Mouse (Mus musculus) limb, embryonic 15.5 days (tissue): ENCODE data around the gene Cx3cl1. TPM values are rescaled to one million over a fixed set of nuclear protein-coding genes. Genes with fewer than 3 reads are reported as not detected.
A peak's percentile ranks its signal among the peaks of the same experiment; 100 is the strongest.

Source experiments
- ATAC-seq: fragments of 200-750 bp; cut with Nextera tagmentation; 2 replicates; pipeline ENCODE4 v1.8.0; 2017; ENCODE audit warnings: low read depth, moderate TSS enrichment; ENCODE audit not compliant: insufficient number of reproducible peaks, low FRiP score, low TSS enrichment
- H3K27ac ChIP-seq: fragments of 300-500 bp; sonication (generic); 2 replicates; pipeline ENCODE4 v1.5.1; 2015; ENCODE audit warnings: moderate library complexity, mild to moderate bottlenecking, inconsistent platforms
- H3K27me3 ChIP-seq: fragments of 300-500 bp; sonication (generic); 2 replicates; pipeline ENCODE4 v1.6.1; 2015; ENCODE audit warnings: inconsistent platforms
- H3K36me3 ChIP-seq: fragments of 300-500 bp; sonication (generic); 2 replicates; pipeline ENCODE4 v1.6.1; 2015; ENCODE audit warnings: inconsistent platforms
- H3K4me1 ChIP-seq: fragments of 300-500 bp; sonication (generic); 2 replicates; pipeline ENCODE4 v1.6.1; 2015; ENCODE audit warnings: inconsistent platforms
- H3K4me2 ChIP-seq: fragments of 300-500 bp; sonication (generic); 2 replicates; pipeline ENCODE4 v1.6.1; 2015; ENCODE audit warnings: mild to moderate bottlenecking, inconsistent platforms
- H3K4me3 ChIP-seq: fragments of 300-500 bp; sonication (generic); 2 replicates; pipeline ENCODE4 v1.5.1; 2015; ENCODE audit warnings: mild to moderate bottlenecking, inconsistent platforms
- H3K9ac ChIP-seq: fragments of 300-500 bp; sonication (generic); 2 replicates; pipeline ENCODE4 v1.6.1; 2015; ENCODE audit warnings: inconsistent platforms
- H3K9me3 ChIP-seq: fragments of 300-500 bp; sonication (generic); 2 replicates; pipeline ENCODE4 v1.6.1; 2016; ENCODE audit warnings: inconsistent platforms
- WGBS: fragments of 180-500 bp; shearing (Covaris S2); methylation state at CpG from one replicate; pipeline ENCODE4 v1.1.7; 2015; 5-methylcytosine and 5-hydroxymethylcytosine counted together
- polyA plus RNA-seq: library from polyadenylated mRNA; unstranded; fragments of >200 nt; fragmentation: Nextera tagmentation; extraction: Ambion mirVana; gene quantifications from 2 replicates; pipeline ENCODE4 v1.2.1, GENCODE M21; 2015

Gene Cx3cl1
- polyA plus RNA-seq, 1 experiment from 2014 or later = 12.0 TPM

DNA sequence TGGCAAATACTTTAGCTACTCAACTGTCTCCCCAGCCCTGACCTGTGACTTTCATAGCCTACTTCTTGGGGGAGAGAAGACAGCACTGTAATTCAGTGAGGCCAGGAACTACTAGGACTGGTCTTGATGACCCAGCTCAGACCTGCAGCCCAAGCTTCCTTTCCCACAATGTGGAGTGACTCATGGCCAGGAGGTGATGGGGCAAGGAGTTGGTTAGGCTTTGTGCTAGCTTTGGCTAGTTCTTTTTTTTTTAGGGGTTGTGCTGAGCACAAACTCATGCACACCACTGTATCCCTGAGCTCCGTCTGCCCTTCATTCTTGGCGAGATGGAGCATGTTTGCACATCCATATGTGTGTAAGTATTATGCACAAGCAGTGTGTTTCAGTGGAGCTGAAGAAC lies 4.5 kb downstream of the Cx3cl1 start:
- H3K36me3 ChIP-seq = no peaks in the 10 kb centered on the region
- WGBS = 72% methylated on average over 2 of the region's 2 CpGs
- H3K9ac ChIP-seq = no peak overlapping the region
- peaks cover 21% of the 10 kb centered on the region; the same call in 1 of the 2 replicates for H3K27me3 ChIP-seq
- H3K9me3 ChIP-seq = no peaks in the 10 kb centered on the region
- peaks cover 35% of the 10 kb centered on the region for H3K4me1 ChIP-seq
- H3K27ac ChIP-seq = no peak overlapping the region
- no peak overlapping the region for H3K4me2 ChIP-seq
- no peak for ATAC-seq
- no peak overlapping the region for H3K4me3 ChIP-seq

DNA sequence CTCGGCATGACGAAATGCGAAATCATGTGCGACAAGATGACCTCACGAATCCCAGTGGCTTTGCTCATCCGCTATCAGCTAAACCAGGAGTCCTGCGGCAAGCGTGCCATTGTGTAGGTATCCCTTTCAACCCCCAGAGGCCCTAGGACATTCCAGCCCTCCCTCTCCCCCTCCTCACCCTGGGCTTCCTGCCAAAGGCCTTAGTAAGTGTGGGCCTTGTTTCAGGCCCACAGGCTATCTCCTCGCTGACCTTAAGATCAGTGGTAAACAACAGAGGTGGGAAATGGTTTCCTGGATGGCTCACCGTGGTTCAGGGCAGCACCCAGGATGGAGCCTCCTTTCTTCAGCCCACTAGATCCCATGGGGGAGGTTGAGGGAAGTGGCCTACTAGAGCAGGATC lies 6.2 kb downstream of the Cx3cl1 start:
- Histone ChIP-seq H3K36me3 (no peaks in the 10 kb centered on the region), H3K27ac (no peak overlapping the region), H3K9ac (no peak overlapping the region), H3K4me1 (peaks cover 27% of the 10 kb centered on the region), H3K9me3 (no peaks in the 10 kb centered on the region), H3K27me3 (peaks cover 8% of the 10 kb centered on the region; the same call in 1 of the 2 replicates), H3K4me2 (no peak overlapping the region), H3K4me3 (no peak overlapping the region)
- 69% methylated on average over 10 of the region's 10 CpGs for WGBS
- ATAC-seq = no peak

DNA sequence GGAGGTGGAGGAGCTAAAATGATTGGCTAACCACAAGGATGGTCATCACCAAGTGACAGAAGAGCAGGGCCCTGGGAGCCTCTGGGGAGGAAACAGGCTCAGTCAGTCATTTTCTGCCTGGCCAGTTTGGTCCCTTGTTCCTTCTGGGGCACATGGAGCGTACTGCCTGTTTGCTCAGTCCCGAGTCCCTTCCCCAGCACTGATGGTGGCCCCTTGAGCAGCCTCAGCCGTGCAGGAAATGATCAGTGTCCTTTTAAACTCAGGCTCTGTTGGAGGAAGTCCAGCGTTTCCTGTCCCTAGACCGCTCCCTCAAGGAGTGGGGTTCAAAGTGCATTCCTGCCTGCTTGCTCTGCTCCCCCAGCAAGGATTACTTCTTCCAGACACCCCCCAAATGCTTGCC lies 6.7 kb downstream of the Cx3cl1 start:
- 31% methylated on average over 5 of the region's 5 CpGs for WGBS
- H3K4me2 ChIP-seq = no peak overlapping the region
- H3K27me3 ChIP-seq = peaks cover 4% of the 10 kb centered on the region; the same call in 1 of the 2 replicates
- no peaks in the 10 kb centered on the region for H3K9me3 ChIP-seq
- peaks cover 26% of the 10 kb centered on the region for H3K4me1 ChIP-seq
- no peak overlapping the region for H3K4me3 ChIP-seq
- H3K36me3 ChIP-seq = no peaks in the 10 kb centered on the region
- 0 out of 2 replicates have a peak, but pooled peaks have one; percentile 17 for ATAC-seq
- H3K27ac ChIP-seq = no peak overlapping the region
- no peak overlapping the region for H3K9ac ChIP-seq

DNA sequence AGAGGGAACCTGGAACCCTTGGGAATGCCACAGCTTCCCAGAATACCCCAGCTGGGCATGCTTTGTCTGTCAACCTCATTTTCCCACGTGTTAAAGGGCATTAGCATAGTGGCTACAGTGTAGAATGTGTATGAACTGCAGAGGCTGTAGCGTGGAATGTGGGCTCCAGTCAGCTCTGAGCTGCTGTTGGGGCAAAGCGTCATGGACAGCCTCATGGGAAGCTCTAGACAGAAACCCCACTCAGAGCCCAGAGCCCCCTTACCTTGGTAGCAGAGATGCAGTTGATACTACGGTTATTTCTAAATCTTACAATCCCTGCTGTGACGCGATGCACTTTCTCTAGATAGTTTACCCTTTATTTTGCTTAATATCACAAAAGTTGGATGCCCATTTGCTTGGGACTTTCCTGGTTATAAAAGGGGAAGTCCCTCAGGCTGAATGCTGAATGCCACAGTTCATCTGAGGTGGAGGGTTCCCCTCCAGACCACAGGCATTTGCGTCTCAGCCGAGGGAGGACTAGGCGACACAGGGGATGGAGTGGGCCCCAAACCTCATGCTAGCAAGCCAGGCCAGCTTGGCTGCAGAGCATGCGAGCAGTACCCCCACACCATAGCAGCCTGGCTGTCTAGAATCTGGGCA lies 7.2 kb downstream of the Cx3cl1 start:
- no peak overlapping the region for H3K27ac ChIP-seq
- no peaks in the 10 kb centered on the region for H3K9me3 ChIP-seq
- peaks cover 21% of the 10 kb centered on the region for H3K4me1 ChIP-seq
- H3K27me3 ChIP-seq = no peaks in the 10 kb centered on the region
- 65% methylated on average over 10 of the region's 10 CpGs for WGBS
- ATAC-seq = no peak
- no peak overlapping the region for H3K4me3 ChIP-seq
- H3K9ac ChIP-seq = no peak overlapping the region
- no peaks in the 10 kb centered on the region for H3K36me3 ChIP-seq
- no peak overlapping the region for H3K4me2 ChIP-seq

DNA sequence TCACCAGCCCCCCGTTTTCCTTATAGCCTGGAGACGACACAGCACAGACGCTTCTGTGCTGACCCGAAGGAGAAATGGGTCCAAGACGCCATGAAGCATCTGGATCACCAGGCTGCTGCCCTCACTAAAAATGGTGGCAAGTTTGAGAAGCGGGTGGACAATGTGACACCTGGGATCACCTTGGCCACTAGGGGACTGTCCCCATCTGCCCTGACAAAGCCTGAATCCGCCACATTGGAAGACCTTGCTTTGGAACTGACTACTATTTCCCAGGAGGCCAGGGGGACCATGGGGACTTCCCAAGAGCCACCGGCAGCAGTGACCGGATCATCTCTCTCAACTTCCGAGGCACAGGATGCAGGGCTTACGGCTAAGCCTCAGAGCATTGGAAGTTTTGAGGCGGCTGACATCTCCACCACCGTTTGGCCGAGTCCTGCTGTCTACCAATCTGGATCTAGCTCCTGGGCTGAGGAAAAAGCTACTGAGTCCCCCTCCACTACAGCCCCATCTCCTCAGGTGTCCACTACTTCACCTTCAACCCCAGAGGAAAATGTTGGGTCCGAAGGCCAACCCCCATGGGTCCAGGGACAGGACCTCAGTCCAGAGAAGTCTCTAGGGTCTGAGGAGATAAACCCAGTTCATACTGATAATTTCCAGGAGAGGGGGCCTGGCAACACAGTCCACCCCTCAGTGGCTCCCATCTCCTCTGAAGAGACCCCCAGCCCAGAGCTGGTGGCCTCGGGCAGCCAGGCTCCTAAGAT lies 7.9 kb downstream of the Cx3cl1 start:
- H3K9ac ChIP-seq = no peak overlapping the region
- no peak overlapping the region for H3K4me2 ChIP-seq
- 93% methylated on average over 16 of the region's 16 CpGs for WGBS
- H3K36me3 ChIP-seq = no peaks in the 10 kb centered on the region
- peaks cover 21% of the 10 kb centered on the region for H3K4me1 ChIP-seq
- H3K4me3 ChIP-seq = no peak overlapping the region
- no peak overlapping the region for H3K27ac ChIP-seq
- H3K9me3 ChIP-seq = no peaks in the 10 kb centered on the region
- no peak for ATAC-seq
- H3K27me3 ChIP-seq = no peaks in the 10 kb centered on the region

DNA sequence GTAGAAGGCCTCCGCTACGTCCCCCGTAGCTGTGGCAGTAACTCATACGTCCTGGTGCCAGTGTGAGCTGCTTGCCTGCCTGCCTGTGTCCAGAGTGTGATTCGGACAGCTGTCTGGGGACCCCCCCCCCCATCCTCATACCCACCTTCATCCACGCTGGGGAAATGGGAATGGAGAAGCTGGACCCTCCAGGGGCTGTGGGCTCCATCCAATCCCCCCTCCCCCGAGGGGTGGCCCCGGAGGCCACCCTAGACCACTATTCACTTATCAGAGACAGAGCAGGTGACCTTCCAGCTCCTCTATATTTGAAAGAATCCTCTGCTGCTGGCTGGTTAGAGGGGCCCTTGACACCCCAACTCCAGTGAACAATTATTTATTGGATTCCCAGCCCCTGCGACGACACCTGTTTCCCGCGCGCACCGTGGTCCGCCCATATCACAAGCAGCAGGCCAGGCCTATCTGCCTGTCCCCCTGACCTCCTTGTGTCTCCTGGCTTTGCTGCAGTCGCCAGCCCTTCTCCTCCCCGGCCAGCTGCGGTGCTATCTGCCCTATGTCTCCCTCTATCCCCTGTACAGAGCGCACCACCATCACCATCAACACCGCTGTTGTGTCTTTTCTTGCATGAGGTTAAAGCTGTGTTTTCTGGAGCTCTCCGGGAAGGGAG lies 8.8 kb downstream of the Cx3cl1 start:
- ATAC-seq = no peak
- H3K9me3 ChIP-seq = no peaks in the 10 kb centered on the region
- no peaks in the 10 kb centered on the region for H3K27me3 ChIP-seq
- peaks cover 28% of the 10 kb centered on the region for H3K4me1 ChIP-seq
- H3K4me3 ChIP-seq = no peak overlapping the region
- no peak overlapping the region for H3K9ac ChIP-seq
- no peaks in the 10 kb centered on the region for H3K36me3 ChIP-seq
- no peak overlapping the region for H3K27ac ChIP-seq
- WGBS = 87% methylated on average over 21 of the region's 21 CpGs
- H3K4me2 ChIP-seq = no peak overlapping the region

DNA sequence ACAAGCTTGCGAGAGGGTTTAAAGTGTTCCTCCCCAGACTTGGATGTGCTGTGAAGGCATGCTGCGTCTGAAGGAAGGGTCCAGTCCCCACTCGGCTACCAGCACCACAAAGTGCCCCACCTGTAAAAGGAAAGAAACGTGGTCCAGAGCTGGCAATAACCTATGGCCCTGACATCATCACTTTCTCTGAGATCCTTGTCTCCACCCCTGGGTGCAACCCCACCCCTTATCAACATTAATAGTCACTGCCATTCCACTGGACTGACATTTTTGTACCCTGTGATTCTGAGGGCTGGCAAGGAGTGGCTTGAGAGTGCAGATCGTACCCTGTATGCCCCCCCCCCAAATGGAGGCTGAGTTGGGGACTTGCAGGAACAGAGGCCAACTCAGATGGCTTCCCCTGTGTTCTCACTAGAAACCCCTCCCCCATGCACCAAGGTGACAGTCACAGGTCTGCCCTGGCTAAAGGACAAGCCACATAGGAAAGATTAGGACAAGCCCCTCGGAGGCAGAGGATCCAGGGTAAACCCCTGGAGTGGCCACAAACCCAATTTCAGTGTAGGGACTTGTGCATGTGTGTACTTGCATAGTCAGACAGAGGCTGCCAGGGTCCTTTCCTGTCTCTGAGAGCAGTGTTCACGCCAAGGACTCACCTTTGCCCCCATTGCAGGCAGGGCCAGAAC lies 9.5 kb downstream of the Cx3cl1 start:
- H3K4me3 ChIP-seq = no peak overlapping the region
- no peak overlapping the region for H3K9ac ChIP-seq
- no peaks in the 10 kb centered on the region for H3K9me3 ChIP-seq
- no peaks in the 10 kb centered on the region for H3K36me3 ChIP-seq
- peaks cover 29% of the 10 kb centered on the region for H3K4me1 ChIP-seq
- no peak overlapping the region for H3K27ac ChIP-seq
- no peak for ATAC-seq
- WGBS = 61% methylated on average over 7 of the region's 7 CpGs
- H3K27me3 ChIP-seq = no peaks in the 10 kb centered on the region
- H3K4me2 ChIP-seq = no peak overlapping the region

DNA sequence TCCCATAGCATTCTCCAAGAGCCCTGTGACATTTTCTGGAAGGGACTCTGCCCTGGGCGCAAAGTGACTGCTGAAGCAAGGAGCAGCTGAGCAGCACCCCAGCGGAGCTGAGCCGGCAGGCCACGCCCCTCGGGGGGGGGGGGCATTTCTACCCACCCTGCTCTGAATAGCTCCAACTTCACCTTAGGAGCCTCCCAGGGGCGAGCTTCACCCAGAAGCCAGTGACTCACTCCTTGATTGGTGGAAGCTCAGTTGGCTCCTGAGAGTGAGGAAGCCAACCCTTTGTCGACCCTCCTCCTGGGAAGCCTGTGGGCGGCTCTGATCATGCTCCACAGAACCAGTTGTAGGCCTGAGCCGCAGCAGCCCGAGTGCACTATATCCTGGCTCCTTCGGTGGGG lies 10.0 kb downstream of the Cx3cl1 start:
- no peak overlapping the region for H3K9ac ChIP-seq
- H3K9me3 ChIP-seq = no peaks in the 10 kb centered on the region
- ATAC-seq = 0 out of 2 replicates have a peak, but pooled peaks have one; percentile 40
- WGBS = 9% methylated on average over 11 of the region's 11 CpGs
- H3K36me3 ChIP-seq = no peaks in the 10 kb centered on the region
- H3K27ac ChIP-seq = no peak overlapping the region
- H3K4me2 ChIP-seq = 0 out of 2 replicates have a peak overlapping the region, but pooled peaks have one; percentile 15
- peaks cover 29% of the 10 kb centered on the region for H3K4me1 ChIP-seq
- no peak overlapping the region for H3K4me3 ChIP-seq
- H3K27me3 ChIP-seq = no peaks in the 10 kb centered on the region

DNA sequence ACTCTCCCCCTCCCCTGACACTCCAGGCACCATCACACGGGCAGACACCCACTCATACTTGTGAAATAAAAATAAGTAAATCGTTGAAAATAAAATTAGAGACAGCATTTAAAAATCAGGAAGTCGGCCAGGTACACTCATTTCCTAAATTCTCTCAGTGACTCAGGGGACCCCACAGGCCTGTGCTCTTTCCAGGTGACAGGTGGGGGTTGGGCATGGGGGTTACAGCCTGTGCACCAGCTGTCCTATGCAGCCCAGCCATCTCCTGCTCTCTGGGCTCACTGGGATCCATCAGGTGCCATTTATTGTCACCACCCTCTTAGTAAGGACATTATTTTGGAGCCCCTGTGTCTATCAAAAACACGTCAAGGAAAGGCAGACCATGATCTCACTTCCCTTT lies 12.1 kb downstream of the Cx3cl1 start:
- no peaks in the 10 kb centered on the region for H3K9me3 ChIP-seq
- H3K27ac ChIP-seq = no peak overlapping the region
- H3K4me1 ChIP-seq = peaks cover 26% of the 10 kb centered on the region
- no peak overlapping the region for H3K4me3 ChIP-seq
- no peak overlapping the region for H3K9ac ChIP-seq
- no peaks in the 10 kb centered on the region for H3K36me3 ChIP-seq
- no peaks in the 10 kb centered on the region for H3K27me3 ChIP-seq
- WGBS = 59% methylated on average over 4 of the region's 4 CpGs
- H3K4me2 ChIP-seq = no peak overlapping the region
- no peak for ATAC-seq

DNA sequence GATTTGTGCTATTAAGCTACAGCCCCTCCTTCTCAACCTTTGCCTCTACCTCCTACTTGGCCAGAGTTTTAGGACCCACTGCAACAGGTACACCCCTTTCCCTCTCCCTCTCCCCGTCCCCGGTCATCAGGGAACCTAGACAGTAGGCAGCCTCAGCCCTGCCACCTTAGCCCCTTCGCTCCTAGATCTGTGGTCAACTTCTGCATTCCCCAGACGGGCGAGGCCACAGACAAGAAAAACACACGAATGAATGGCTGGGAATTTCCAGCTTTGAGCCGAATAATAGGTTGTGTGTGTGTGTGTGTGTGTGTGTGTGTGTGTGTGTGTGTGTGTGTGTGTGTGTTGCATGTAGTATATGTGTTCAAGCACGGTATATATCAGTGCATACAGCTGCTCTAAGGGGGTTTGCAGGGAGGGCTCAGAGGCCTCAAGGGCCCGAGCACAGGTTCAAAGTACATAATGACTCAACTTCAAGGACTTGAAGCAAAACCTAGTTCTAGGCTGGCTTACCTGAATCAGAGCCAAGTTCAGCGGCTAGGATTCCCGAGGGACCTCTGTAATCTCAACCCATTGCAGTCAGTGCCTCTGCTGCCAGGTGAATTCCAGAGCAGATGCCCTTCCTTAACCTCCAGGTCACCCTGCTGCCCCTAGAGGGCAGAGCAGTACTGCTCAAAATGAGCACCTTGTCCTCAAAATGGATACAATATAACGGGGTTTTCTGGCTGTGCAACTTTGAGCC lies 13.6 kb downstream of the Cx3cl1 start:
- no peak overlapping the region for H3K4me3 ChIP-seq
- no peaks in the 10 kb centered on the region for H3K27me3 ChIP-seq
- no peak overlapping the region for H3K27ac ChIP-seq
- no peak overlapping the region for H3K9ac ChIP-seq
- peaks cover 22% of the 10 kb centered on the region for H3K4me1 ChIP-seq
- no peak overlapping the region for H3K4me2 ChIP-seq
- no peaks in the 10 kb centered on the region for H3K9me3 ChIP-seq
- 52% methylated on average over 12 of the region's 12 CpGs for WGBS
- H3K36me3 ChIP-seq = no peaks in the 10 kb centered on the region
- ATAC-seq = no peak

DNA sequence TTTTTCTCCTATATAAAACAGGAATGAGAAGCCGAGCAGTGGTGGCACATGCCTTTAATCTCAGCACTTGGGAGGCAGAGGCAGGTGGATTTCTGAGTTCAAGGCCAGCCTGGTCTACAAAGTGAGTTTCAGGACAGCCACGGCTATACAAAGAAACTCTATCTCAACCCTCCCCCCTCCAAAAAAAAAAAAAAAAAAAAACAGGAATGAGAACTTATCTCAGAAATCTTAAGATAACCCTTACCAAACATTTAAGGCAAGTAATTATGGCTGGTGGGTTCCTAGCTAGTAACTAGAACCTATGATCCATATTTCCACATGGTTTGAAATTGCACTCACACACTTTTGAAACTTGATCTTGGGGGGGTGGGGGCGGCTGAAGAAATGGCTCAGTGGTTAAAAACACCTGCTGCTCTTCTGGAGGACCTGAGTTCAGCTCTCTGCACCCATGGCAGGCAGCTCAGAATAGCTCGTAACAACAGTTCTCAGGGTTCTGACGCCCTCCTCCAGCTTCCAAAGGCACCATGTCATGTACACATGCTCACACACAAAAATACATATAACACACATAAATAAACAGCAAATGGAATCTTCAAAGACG lies 14.3 kb downstream of the Cx3cl1 start:
- no peaks in the 10 kb centered on the region for H3K27me3 ChIP-seq
- no peaks in the 10 kb centered on the region for H3K9me3 ChIP-seq
- H3K27ac ChIP-seq = no peak overlapping the region
- peaks cover 22% of the 10 kb centered on the region for H3K4me1 ChIP-seq
- 65% methylated on average over 6 of the region's 6 CpGs for WGBS
- no peaks in the 10 kb centered on the region for H3K36me3 ChIP-seq
- H3K4me2 ChIP-seq = no peak overlapping the region
- no peak overlapping the region for H3K9ac ChIP-seq
- H3K4me3 ChIP-seq = no peak overlapping the region
- no peak for ATAC-seq
